Mouse (Mus musculus) gastrocnemius, postnatal 14 days (tissue): ENCODE measurements at regions not wholly inside any gene's neighbourhood (a gene's known extent, or its start where the extent isn't known, plus 50 kb on each side); places are given as distances from the start of the nearest gene placed in this dataset.

ENCODE experiments used
- DNase-seq: peaks from one replicate; pipeline ENCODE4 v3.0.0; 2021; ENCODE audit warnings: mixed read lengths
- intact Hi-C: fragments of 180-260 bp; cut with DNase I; formaldehyde crosslinking; loops from one replicate; pipeline ENCODE4 v1.15.1; 2025; ENCODE audit warnings: low total_unique reads

DNA sequence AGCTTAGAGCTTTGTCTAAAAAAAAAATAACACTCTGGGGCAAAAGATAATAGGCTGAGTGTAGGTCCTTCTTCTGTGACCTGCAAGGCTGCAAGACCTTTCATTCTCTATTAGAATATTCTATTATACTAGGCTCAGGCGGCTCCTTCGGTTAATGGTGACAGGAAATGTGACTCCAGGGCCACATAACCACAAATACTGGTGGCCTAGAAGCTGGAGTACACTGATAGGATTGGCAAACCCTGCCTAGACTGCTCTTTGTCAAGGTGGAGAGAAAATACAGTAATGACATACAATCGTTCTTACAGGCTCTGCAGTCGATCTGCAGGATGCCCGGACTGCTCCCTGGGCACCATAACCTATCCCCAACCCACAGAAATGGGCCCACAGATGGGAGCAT, 146.3 kb upstream of the Zfp462 start:
- no peak for DNase-seq
- intact Hi-C loops = no loop called here

DNA sequence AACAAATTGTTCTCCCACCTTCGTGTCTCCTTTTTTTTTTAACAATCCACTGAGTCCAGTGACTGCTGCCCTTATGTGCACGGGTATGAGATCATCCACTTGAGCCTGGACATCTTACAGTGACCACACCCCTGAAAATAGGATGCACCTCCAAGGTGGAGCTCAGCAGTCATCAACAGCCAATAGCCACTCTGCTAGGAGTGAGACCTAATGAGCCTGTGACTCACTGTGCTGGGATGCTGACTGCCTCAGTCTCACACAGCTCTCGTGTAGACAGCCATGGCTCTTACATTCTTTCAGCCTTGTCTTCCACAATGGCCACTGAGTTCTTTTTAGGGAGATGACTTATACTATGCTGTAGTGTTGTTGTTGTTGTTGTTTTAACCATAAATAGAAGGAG, 133.7 kb upstream of the Zfp462 start:
- no peak for DNase-seq
- intact Hi-C loops = no loop called here

DNA sequence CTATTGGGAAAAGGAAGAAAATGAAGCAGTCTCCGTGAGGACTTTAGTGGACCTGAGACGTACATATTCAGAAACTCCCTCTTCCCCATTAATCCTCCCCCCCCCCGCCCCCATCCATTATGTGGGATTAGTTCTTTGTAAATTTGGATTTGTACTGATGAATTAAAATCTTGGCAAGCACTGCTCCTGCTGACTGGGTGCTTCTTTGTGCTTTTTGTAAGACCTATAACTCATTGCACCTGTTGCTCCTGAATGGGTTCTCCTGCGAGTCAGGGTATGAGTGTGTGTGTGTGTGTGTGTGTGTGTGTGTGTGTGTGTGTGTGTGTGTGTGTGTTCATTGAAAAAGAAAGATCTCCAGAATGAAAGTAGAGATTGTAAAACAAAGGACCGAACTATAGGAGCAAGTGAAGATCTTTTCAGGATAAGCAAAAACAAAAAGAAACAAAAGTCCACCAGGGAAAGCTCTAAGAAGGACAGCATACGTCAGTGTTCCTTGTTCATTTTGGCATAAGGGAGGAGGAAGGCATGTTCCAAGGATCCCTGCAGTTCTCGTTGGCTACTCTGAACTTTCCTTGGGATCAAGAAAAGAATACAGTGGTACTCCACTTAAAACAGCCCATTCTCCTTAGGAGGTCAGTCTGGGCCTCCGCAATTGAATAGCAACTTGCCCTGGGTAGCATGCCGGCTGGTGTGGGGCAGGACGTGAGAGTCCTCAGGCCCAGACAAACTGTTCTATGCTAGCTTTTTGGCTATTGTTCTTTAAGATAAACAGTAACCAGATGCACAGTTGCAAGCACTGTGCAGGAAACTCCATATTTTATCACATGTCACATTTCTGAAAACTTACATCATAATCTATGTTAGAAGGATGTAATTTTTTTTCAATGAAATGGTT, 131.9 kb upstream of the Zfp462 start:
- no peak for DNase-seq
- intact Hi-C loops = no loop called here

DNA sequence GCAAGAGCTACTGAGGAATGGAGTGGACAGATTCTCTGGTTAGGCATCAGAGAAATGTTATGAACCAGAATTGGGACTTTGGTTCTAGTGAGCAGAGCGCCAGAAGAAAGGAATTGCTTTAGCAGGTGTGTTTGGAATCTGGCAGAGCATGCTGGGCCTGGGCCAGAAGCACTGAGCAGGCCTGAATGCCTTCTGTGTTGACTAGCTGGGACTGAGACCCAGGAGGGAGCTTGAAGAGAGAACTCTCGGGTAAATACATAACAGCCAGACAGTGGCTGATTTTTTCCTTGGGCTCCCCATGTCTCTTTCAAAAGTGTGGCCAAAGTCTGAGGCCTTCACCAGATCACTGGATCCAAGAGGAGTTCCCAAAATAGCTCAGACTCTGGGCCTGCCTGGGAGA, 107.5 kb upstream of the Zfp462 start:
- peak; percentile 64 for DNase-seq
- intact Hi-C loops = no loop called here

DNA sequence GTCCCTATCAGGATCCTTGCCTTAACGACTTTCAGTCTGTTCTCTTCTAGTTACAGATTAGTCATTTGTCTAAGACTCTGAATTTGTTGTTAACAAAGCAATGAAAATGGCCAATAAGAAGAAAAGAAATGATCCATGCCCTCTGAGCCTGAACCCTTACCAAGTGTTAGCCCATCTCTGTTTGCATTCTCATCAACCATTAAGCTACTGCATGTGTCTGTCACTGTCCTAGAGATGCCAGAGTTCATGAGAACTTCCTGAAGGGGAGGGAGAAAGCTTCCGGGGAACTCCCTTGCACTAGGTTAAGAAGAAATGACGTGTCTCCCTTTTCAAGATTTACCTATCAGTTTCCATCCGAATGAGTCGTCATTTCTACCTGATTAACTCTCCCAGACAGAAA, 106.7 kb upstream of the Zfp462 start:
- no peak for DNase-seq
- intact Hi-C loops = no loop called here

DNA sequence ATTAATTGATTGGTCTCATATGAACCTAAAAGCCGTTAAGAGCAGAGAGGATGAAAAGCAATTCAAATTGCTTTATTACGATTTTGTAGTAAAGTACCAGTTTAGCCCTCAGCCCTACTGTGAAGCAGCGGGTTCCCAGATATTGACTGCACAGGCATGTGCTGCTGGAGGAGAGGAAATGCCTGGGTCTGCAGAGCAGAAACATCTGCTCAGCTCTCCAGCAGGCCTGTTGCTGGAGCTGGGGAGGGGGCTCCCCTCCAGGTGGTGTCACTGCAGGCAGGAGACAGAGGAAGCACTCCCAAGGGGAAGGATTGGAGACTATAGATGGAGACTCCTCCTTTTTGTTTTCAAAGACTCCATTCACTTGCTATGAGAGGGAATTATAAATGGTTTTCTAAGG, 106.1 kb upstream of the Zfp462 start:
- DNase-seq = no peak
- intact Hi-C loops = no loop called here

DNA sequence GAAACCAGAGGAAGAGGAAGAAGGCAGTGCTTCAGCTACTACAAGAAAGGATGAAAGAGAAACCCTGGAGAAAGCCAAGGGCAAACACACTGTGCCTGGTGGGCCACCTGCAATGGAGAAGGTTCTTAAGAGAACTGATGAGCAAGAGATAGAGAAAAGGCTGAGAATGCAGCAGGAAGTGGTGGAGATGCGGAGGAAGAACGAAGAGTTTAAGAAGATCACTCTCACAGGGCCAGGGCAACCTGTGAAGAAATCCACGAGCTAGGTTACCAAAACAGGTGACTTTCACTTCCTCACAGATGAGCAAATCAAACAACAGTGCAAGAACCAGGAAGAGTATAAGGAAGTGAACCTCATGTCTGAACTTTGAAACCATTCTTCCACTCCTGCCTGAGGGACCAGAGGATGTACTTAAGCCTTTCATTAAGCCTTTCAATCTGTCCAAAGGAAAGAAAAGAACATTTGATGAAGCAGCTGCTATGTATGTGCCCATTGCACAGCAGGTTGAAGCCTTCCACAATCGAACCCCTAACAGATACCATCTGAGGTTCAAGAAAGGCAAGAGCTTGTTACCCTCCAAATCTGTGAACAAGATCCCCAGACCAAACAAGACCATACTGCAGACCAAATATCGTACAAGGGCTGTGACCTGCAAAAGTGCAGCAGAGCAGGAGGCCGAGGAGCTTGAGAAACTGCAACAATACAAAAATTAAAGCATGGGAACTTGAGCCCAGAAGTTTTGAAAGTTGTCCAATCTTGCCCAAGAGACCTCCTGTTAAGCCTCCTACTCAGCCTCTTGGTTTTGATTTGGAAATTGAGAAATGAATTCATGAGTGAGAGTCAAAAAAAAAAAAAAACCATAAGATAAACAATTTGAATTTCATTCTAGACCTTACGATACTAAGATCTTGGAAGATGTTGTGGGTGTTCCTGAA, 91.6 kb upstream of the Zfp462 start:
- DNase-seq = no peak
- intact Hi-C loops = no loop called here

DNA sequence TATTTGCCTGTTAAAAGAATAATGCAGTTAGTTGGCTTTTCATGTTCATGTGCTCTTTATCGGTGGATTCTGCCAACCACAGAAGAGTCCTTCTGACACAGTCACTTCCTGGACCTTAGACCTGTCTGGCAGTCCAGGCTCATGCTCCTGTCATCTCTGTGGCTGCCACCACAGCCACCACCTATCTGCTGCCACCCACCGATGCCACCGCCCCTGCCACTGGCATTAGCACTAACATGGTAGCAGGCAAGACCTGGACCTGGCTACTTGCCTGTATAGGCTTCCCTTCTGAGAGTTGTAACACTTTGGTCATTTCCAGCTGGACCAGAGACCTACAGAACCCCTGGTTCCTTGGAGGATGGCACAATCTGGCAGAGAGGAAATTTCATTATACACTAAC, 86.2 kb upstream of the Zfp462 start:
- intact Hi-C loops = no loop called here
- DNase-seq = no peak

DNA sequence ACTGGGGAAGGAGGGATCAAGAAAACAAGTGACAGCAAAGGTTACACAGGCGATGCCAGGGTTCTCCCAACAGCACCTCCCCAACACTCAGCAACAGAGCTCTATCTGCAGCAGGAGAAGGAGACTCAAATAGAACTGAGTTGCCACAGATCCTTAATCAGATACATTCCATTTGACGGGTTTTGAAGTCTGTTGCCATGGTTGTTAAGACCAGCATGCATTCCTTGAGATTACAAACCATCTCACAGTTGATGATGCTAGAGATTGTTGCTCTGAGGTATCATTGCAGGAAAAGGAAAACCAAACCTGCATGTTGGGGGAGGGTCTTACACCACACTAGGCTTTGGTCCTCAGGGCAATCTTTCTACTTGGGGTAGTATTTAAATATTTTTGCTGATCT, 78.8 kb upstream of the Zfp462 start:
- intact Hi-C loops = no loop called here
- DNase-seq = no peak

DNA sequence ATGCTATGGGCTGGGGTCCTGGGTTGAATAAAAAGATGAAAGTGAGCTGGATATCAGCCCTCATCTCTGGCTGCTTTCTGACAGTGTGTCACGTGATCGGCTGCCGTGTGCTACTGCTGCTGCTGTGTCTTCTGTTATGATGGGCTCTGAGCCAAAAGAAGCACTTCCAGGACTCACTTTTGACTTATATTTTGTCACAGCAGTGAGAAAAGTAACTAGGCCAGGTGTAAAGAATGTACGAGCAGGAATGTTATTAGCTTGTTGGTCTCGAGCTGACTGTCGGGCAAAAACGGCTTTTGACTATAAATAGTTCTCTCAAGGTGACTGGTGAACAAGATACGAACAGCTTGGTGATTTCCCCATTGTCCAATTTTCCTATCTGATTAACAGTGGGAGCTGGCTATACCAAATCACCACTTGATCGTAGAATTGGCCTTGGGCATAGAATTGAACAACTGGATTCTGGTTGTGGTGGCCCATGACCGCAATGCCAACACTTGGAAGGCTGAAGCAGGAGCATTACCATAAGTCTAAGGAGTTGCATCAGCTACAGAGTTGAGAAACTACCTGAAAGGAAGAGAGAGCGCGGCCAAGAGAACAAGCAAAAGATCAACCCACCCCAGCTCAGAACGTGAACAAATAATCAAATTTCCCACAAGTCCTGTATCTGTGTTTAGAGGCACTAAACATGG, 70.6 kb upstream of the Zfp462 start:
- no peak for DNase-seq
- intact Hi-C loops = no loop called here

DNA sequence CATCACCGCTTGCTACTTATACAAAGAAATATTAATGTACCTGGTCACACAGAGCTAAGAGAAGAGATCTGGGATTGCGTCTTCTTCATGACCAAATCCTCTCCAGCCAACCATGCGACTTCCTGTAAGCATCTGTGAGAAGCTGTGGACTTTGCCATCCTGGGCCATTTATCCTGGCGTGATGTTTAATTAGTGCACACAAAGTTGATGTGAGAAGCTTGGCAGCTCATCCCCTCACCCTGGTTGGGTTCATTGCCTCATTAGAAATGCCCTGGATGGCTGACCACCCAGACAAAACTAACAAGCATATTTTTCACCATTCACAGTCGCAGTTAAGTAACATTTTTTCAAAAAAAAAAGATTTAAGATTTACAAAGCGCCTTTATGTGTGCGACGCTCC, 69.3 kb upstream of the Zfp462 start:
- intact Hi-C loops = no loop called here
- DNase-seq = no peak

DNA sequence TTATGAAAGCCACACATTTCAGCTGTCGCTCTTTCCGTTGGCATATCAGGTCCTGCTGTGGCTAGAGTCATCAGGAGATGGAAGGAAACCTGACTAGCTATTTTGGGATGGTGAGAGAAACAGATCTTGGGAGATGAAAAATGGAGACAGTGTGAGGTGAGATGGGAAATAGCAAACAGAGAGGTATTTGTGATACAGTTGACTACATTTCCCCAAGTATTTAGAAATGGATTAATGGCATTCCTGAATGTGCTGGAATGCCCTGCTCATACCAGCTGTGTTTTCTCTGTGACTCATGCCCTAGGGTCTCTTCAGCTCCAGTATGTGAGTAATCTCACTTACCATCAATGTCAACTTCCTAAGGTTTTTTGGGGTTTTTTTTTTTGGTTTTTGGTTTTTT, 67.5 kb upstream of the Zfp462 start:
- intact Hi-C loops = no loop called here
- no peak for DNase-seq

DNA sequence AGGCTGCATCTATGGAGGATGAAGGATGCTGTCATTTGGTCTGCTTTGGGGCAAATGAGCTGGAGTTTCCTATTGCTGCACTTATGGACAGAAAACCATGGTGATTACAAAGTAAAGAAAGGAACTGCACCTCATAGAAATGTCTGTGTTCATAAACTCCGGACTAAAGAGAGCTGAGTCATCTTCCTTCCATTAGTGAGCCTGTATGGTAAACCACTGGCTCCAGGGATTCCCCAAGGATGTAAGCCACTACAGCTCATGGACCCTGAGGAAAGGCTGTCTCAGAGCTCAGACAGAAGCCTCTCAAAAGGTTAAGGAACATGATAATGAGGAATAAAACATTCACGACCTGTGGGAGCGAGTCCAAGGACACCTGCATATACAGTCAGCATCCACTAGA, 66.3 kb upstream of the Zfp462 start:
- DNase-seq = no peak
- intact Hi-C loops = no loop called here

DNA sequence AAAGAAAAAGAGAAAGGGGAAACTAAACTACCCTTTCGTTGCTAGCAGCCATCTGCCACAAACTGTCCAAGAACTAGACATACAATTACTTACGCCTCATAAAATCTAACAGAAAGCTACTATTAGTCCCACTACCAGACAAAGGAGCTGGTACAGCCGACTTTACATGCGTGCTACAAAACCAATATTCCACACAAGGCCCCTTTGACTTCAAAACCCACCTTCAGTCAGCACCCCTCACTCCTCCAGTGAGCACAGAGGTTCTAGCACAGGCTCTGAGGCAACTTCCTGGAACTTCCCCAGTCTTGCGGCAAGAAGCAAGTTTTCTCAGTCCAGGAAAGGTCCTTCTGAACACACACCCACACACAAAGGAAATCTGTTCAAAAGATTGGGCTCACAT, 51.6 kb upstream of the Zfp462 start:
- intact Hi-C loops = no loop called here

More for the DNA sequence above, 51.6 kb upstream of the Zfp462 start:
- no peak for DNase-seq
